8 mouse cellular contexts compared by ENCODE assay signal in the genomic region with DNA sequence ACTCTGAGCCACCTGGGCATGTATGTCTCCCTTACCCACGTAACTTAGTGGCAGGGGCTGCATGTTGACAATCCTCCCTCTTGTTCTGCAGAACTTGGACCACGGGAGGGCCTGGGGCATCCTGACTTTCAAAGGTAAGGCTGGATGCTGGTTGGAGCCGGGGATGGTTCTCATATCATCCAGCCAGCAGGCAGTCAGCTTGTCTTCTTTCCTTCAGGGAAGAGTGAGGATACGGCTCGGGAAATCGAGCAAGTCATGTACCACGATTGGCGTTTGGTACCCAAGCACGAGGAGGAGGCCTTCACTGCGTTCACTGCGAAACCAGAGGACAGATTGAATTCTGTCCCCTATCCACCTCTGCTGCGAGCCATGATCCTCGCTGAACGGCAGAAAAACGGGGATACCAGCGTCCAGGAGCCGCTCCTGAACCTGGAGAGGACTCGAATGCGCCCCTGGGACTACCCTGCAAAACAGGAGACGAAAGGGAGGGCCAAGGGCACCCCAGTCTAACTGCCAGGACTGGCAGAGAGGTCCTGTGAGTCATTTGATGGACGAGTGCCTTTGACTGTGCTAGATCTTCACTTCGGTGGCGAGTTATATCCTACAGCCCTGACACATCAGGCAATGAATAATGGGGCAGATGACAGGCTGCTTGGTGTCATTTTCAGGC. TPM values are rescaled to one million over a fixed set of nuclear protein-coding genes. Genes with fewer than 3 reads are reported as not detected.
DNase-seq lines count a peak whose midpoint lies in the region; ATAC-seq and TF ChIP-seq lines count a peak whose summit lies in the region.

No protein-coding gene starts in this region.

- no peak for TF ChIP-seq CTCF in testis, adult 2 months (IDR thresholded peaks at IDR 0.05; ENCODE audit: control insufficient read depth, insufficient read depth, insufficient replicate concordance, low read depth, low read length)

- WGBS in hindbrain, embryonic 14.5 days, result 11% methylated on average over 23 of the region's 23 CpGs
- WGBS in midbrain, embryonic 16.5 days, result 9% methylated on average over 23 of the region's 23 CpGs

- no peak for TF ChIP-seq POLR2A in testis, adult 2 months (IDR thresholded peaks at IDR 0.05; ENCODE audit: control insufficient read depth, low read depth, low read length)

- no peaks in the 10 kb centered on the region for H3K27me3 ChIP-seq in testis, adult 2 months (ENCODE audit: control insufficient read depth, insufficient read depth, low read length)
- no peaks in the 10 kb centered on the region for H3K27me3 ChIP-seq in hindbrain, embryonic 14.5 days (ENCODE audit: control insufficient read depth, insufficient read depth, low read length)
- H3K27me3 ChIP-seq in midbrain, embryonic 16.5 days (ENCODE audit: control insufficient read depth, insufficient read depth, low read depth, low read length), result no peaks in the 10 kb centered on the region

- no peaks in the 10 kb centered on the region for H3K9me3 ChIP-seq in hindbrain, embryonic 14.5 days (ENCODE audit: control insufficient read depth, low read length)
- H3K9me3 ChIP-seq in midbrain, embryonic 16.5 days (replicated peaks; ENCODE audit: control insufficient read depth, low read length, poor library complexity, severe bottlenecking), result no peaks in the 10 kb centered on the region

- peak; percentile 37 to 48 for DNase-seq in cerebellum, postnatal 10 days
- no peak for DNase-seq in cerebellum, adult 9-11 months
- DNase-seq in testis, postnatal 14 days (ENCODE audit: low spot score), result no peak
- no peak for DNase-seq in hindbrain, embryonic 14.5 days (ENCODE audit: low spot score)
- DNase-seq in layer of hippocampus, adult 18-20 months (ENCODE audit: low spot score in 2 of 2), result no peak
- no peak for DNase-seq in spleen, adult 18-20 months

- peaks cover 20% of the 10 kb centered on the region for H3K4me1 ChIP-seq in testis, adult 2 months (ENCODE audit: control insufficient read depth, insufficient read depth, low read length)
- peaks cover 34% of the 10 kb centered on the region for H3K4me1 ChIP-seq in hindbrain, embryonic 14.5 days (replicated peaks; ENCODE audit: control insufficient read depth, insufficient read depth, low read length)
- H3K4me1 ChIP-seq in midbrain, embryonic 16.5 days (ENCODE audit: control insufficient read depth, insufficient read depth, low read length), result peaks cover 32% of the 10 kb centered on the region

- peak overlapping the region; percentile 88 for H3K9ac ChIP-seq in hindbrain, embryonic 14.5 days
- H3K9ac ChIP-seq in midbrain, embryonic 16.5 days (ENCODE audit: low read depth, low read length), result peak overlapping the region; percentile 73

- H3K36me3 ChIP-seq in testis, adult 2 months (ENCODE audit: control insufficient read depth, insufficient read depth, low read length), result peaks cover 2% of the 10 kb centered on the region; the same call in 1 of the 2 replicates
- H3K36me3 ChIP-seq in hindbrain, embryonic 14.5 days (replicated peaks; ENCODE audit: control insufficient read depth, insufficient read depth), result peaks cover 68% of the 10 kb centered on the region
- peaks cover 38% of the 10 kb centered on the region for H3K36me3 ChIP-seq in midbrain, embryonic 16.5 days (ENCODE audit: control insufficient read depth, insufficient read depth, low read length)

- peak overlapping the region; percentile 41 for H3K27ac ChIP-seq in testis, adult 2 months (ENCODE audit: control insufficient read depth, insufficient read depth, low read depth, low read length)
- H3K27ac ChIP-seq in hindbrain, embryonic 14.5 days, result peak overlapping the region; percentile 86
- peak overlapping the region; percentile 84 for H3K27ac ChIP-seq in midbrain, embryonic 16.5 days (ENCODE audit: low read length)

- H3K4me2 ChIP-seq in hindbrain, embryonic 14.5 days (replicated peaks), result peak overlapping the region; percentile 97
- H3K4me2 ChIP-seq in midbrain, embryonic 16.5 days (ENCODE audit: low read length), result peak overlapping the region; percentile 97

- peak; percentile 10; the same call in 1 of the 2 replicates for ATAC-seq in hindbrain, embryonic 14.5 days (ENCODE audit: low FRiP score)
- 0 out of 2 replicates have a peak, but pooled peaks have one; percentile 1 for ATAC-seq in midbrain, embryonic 16.5 days

- H3K4me3 ChIP-seq in testis, adult 2 months (ENCODE audit: control insufficient read depth, low read depth, low read length), result peak overlapping the region; percentile 91
- peak overlapping the region; percentile 71 for H3K4me3 ChIP-seq in hindbrain, embryonic 14.5 days (replicated peaks; ENCODE audit: low read length)
- H3K4me3 ChIP-seq in midbrain, embryonic 16.5 days (ENCODE audit: low read depth, low read length), result peak overlapping the region; percentile 86

RNA-seq across cellular contexts. Expression of a gene that starts 0.6 kb away (rescaled TPM):
- 9.3 and 15.5 TPM in 2 replicates for polyA plus RNA-seq in testis, adult 2 months (2012; rRNA removed)
- 85.6 and 95.8 TPM in 2 replicates for polyA plus RNA-seq in hindbrain, embryonic 14.5 days (2014; fragmentation: Nextera tagmentation; extraction: Ambion mirVana)
- 79.7 and 88.6 TPM in 2 replicates for polyA plus RNA-seq in midbrain, embryonic 16.5 days (2015; fragmentation: Nextera tagmentation; extraction: Ambion mirVana)
- 10 to 100 TPM; 60.7 to 61.2 TPM for total RNA-seq in layer of hippocampus, adult 18-20 months (2021)

RNA-seq across cellular contexts. Expression of a gene that starts 0.8 kb away (rescaled TPM):
- 45.9 and 56.7 TPM in 2 replicates for polyA plus RNA-seq in testis, adult 2 months (2012; rRNA removed)
- polyA plus RNA-seq in hindbrain, embryonic 14.5 days (2014; fragmentation: Nextera tagmentation; extraction: Ambion mirVana), result 72.9 and 82.6 TPM in 2 replicates
- 72.9 and 77.2 TPM in 2 replicates for polyA plus RNA-seq in midbrain, embryonic 16.5 days (2015; fragmentation: Nextera tagmentation; extraction: Ambion mirVana)
- total RNA-seq in layer of hippocampus, adult 18-20 months (2021), result 10 to 100 TPM; 75.4 to 78.6 TPM

RNA-seq across cellular contexts. Expression of a gene that starts 0.8 kb away (rescaled TPM):
- polyA plus RNA-seq in testis, adult 2 months (2012; rRNA removed), result 28.0 and 31.2 TPM in 2 replicates
- 22.7 and 23.7 TPM in 2 replicates for polyA plus RNA-seq in hindbrain, embryonic 14.5 days (2014; fragmentation: Nextera tagmentation; extraction: Ambion mirVana)
- polyA plus RNA-seq in midbrain, embryonic 16.5 days (2015; fragmentation: Nextera tagmentation; extraction: Ambion mirVana), result 28.6 and 28.8 TPM in 2 replicates
- 10 to 100 TPM; 52.0 to 53.1 TPM for total RNA-seq in layer of hippocampus, adult 18-20 months (2021)

RNA-seq across cellular contexts. Expression of a gene that starts 9.3 kb away (rescaled TPM):
- polyA plus RNA-seq in testis, adult 2 months (2012; rRNA removed), result 161 and 177 TPM in 2 replicates
- 75.0 and 82.0 TPM in 2 replicates for polyA plus RNA-seq in hindbrain, embryonic 14.5 days (2014; fragmentation: Nextera tagmentation; extraction: Ambion mirVana)
- 85.8 and 90.5 TPM in 2 replicates for polyA plus RNA-seq in midbrain, embryonic 16.5 days (2015; fragmentation: Nextera tagmentation; extraction: Ambion mirVana)
- total RNA-seq in layer of hippocampus, adult 18-20 months (2021), result 10 to 100 TPM; 47.5 to 48.3 TPM

RNA-seq across cellular contexts. Expression of a gene that starts 9.6 kb away (rescaled TPM):
- 125 and 131 TPM in 2 replicates for polyA plus RNA-seq in testis, adult 2 months (2012; rRNA removed)
- polyA plus RNA-seq in hindbrain, embryonic 14.5 days (2014; fragmentation: Nextera tagmentation; extraction: Ambion mirVana), result 67.4 and 72.8 TPM in 2 replicates
- 54.3 and 54.7 TPM in 2 replicates for polyA plus RNA-seq in midbrain, embryonic 16.5 days (2015; fragmentation: Nextera tagmentation; extraction: Ambion mirVana)
- 10 to 100 TPM; 32.3 to 33.5 TPM for total RNA-seq in layer of hippocampus, adult 18-20 months (2021)

Comparison
In these comparisons a context has a peak if more than half of its experiments do, and no peak if none do; other contexts are left out.
1. DNase-seq: peak in cerebellum, postnatal 10 days (2 of 2); none in cerebellum, adult 9-11 months (single experiment), testis, postnatal 14 days (single experiment), hindbrain, embryonic 14.5 days (single experiment), layer of hippocampus, adult 18-20 months (0 of 2) and spleen, adult 18-20 months (0 of 2).
2. Peak in every context shown above with its lines, with median percentiles within 50 percentile points of each other: H3K27ac ChIP-seq and H3K4me3 ChIP-seq.